Mouse (Mus musculus) liver, postnatal 0 days (tissue): ENCODE measurements at regions not wholly inside any gene's neighbourhood (a gene's known extent, or its start where the extent isn't known, plus 50 kb on each side); places are given as distances from the start of the nearest gene placed in this dataset.

Experiments used
- CTCF ChIP-seq: sonication (generic); IDR thresholded peaks from 2 replicates; pipeline ENCODE4 v1.5.1; 2016; ENCODE audit warnings: antibody characterized with exemption, low read depth
- EP300 ChIP-seq: IDR thresholded peaks from 2 replicates; pipeline ENCODE4 v1.6.1; 2016; ENCODE audit warnings: antibody characterized with exemption, low read depth, mild to moderate bottlenecking

GRCm38 (mm10) chr2:170255997-170256396 is 108.1 kb upstream of the Zfp217 start:
- TF ChIP-seq CTCF (no peak), EP300 (no peak)
